Mouse (Mus musculus) myocyte (in vitro differentiated cells): Measurements from ENCODE around the gene Pole4.

Experiments used
- MAX ChIP-seq: IDR thresholded peaks from one replicate; pipeline ENCODE4 v1.6.1; 2011; ENCODE audit warnings: low read depth, mild to moderate bottlenecking, control low read depth
- POLR2A ChIP-seq: IDR thresholded peaks from one replicate; pipeline ENCODE4 v1.6.1; 2011; ENCODE audit warnings: low read depth, mild to moderate bottlenecking, control low read depth, moderate library complexity; ENCODE audit not compliant: insufficient read length
- POLR2AphosphoS2 ChIP-seq: IDR thresholded peaks from one replicate; pipeline ENCODE4 v1.6.1; 2011; ENCODE audit warnings: low read depth, control low read depth; ENCODE audit not compliant: insufficient read length

DNA sequence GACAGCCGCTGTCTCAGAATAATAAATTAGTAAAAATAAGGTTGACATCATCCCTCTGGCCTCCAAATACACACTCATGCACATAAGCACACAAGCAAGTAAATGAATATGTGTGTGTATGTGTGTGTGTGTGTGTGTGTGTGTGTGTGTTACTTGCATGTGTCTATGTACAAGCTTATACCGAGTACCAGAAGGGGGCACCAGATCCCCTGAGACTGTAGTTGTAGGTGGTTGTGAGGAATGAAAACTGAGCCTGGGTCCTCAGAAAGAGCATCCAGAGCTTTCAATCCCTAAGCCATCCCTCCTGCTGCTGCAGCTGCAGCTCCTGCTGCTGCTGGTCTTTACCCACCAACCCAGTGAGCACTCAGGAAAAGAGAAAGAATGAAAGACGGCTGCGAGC is 96.4 kb downstream of the Pole4 start:
- no peak for TF ChIP-seq POLR2AphosphoS2
- TF ChIP-seq POLR2A = no peak
- TF ChIP-seq MAX = no peak
